Comparison of ENCODE assay signal across 30 mouse cellular contexts in genomic region chr17:25138803-25139202, GRCm38 (mm10). TPM values are rescaled to one million over a fixed set of nuclear protein-coding genes. Genes with fewer than 3 reads are reported as not detected.
"Had no signal": no experiment of that assay in that cellular context is flagged by ENCODE, and none has a peak within 500 bp of the region (broad histone marks: within the 10 kb centered on the region; RNA-seq: fewer than 3 reads in every experiment).

No protein-coding gene starts in this region.

- H3K4me3 ChIP-seq: kidney, embryonic 15.5 days; limb, embryonic 10.5 days; limb, embryonic 13.5 days; lung, embryonic 15.5 days; megakaryocyte, embryonic 14.5 days; midbrain, embryonic 10.5 days; myocyte; neural tube, embryonic 13.5 days; stomach, embryonic 15.5 days had no signal

- H3K9me3 ChIP-seq: kidney, embryonic 15.5 days; limb, embryonic 10.5 days; limb, embryonic 13.5 days; lung, embryonic 15.5 days; megakaryocyte, embryonic 14.5 days; midbrain, embryonic 10.5 days; neural tube, embryonic 13.5 days; stomach, embryonic 15.5 days had no signal

- ATAC-seq: intestine, postnatal 0 days; liver, postnatal 0 days had no signal

- H3K9ac ChIP-seq: kidney, embryonic 15.5 days; limb, embryonic 13.5 days; liver, embryonic 14.5 days; liver, postnatal 0 days; lung, embryonic 15.5 days; neural tube, embryonic 13.5 days; stomach, embryonic 15.5 days had no signal

- H3K27me3 ChIP-seq: kidney, embryonic 15.5 days; limb, embryonic 13.5 days; lung, embryonic 15.5 days; megakaryocyte, embryonic 14.5 days; neural tube, embryonic 13.5 days; stomach, embryonic 15.5 days had no signal

- H3K36me3 ChIP-seq: stomach, embryonic 15.5 days had no signal

- H3K4me2 ChIP-seq: kidney, embryonic 15.5 days; limb, embryonic 13.5 days; lung, embryonic 15.5 days; neural tube, embryonic 13.5 days; stomach, embryonic 15.5 days had no signal

- H3K27ac ChIP-seq: kidney, embryonic 15.5 days; limb, embryonic 10.5 days; limb, embryonic 13.5 days; liver, embryonic 14.5 days; lung, embryonic 15.5 days; midbrain, embryonic 10.5 days; neural tube, embryonic 13.5 days; stomach, embryonic 15.5 days had no signal

- DNase-seq: kidney, adult 8-10 months; kidney, postnatal 14 days; kidney, postnatal 4 days; liver; liver, postnatal 0 days; lung, postnatal 10 days; lung, postnatal 36 days; midbrain, embryonic 14.5 days; retina, postnatal 1 day; right cerebral cortex, postnatal 25 days; spleen, adult 18-20 months; thymus, postnatal 25 days had no signal

RNA-seq across cellular contexts. Expression of gene Ptx4, which starts 18.2 kb away (rescaled TPM):
- total RNA-seq: neutrophil, adult 5-6 weeks had no signal
- polyA plus RNA-seq: intestine, embryonic 14.5 days; liver, embryonic 14.5 days; liver, postnatal 0 days; midbrain, embryonic 10.5 days; midbrain, embryonic 14.5 days; myocyte; neural tube, embryonic 13.5 days; thymus, postnatal 0 days had no signal

RNA-seq across cellular contexts. Expression of gene Ccdc154, which starts 23.5 kb away (rescaled TPM):
- total RNA-seq: left cerebral cortex, adult 18-20 months had no signal
- polyA plus RNA-seq: intestine, postnatal 0 days; kidney, embryonic 15.5 days; limb, embryonic 10.5 days; limb, embryonic 13.5 days; liver, embryonic 14.5 days; liver, postnatal 0 days; midbrain, embryonic 10.5 days; midbrain, embryonic 14.5 days; myocyte; neural tube, embryonic 13.5 days had no signal

RNA-seq across cellular contexts. Expression of gene Gm38655, which starts 36.5 kb away (rescaled TPM):
- total RNA-seq: layer of hippocampus, adult 18-20 months; layer of hippocampus, postnatal 14 days; left cerebral cortex, adult 18-20 months; left cerebral cortex, postnatal 25 days; neutrophil, adult 5-6 weeks had no signal
- polyA plus RNA-seq: kidney, embryonic 15.5 days; limb, embryonic 10.5 days; limb, embryonic 13.5 days; liver, embryonic 14.5 days; liver, postnatal 0 days; midbrain, embryonic 10.5 days; midbrain, embryonic 14.5 days; myocyte; neural tube, embryonic 13.5 days; thymus, postnatal 0 days had no signal
